Mouse (Mus musculus): Measurements from ENCODE around the gene Vmn1r57. TPM values are rescaled to one million over a fixed set of nuclear protein-coding genes. Genes with fewer than 3 reads are reported as not detected.
"Not testable (repeated sequence)": the region's sequence is repeated elsewhere in the genome, so short reads cannot be mapped to it uniquely, and the experiment has no call there.

Gene Vmn1r57
- polyA plus RNA-seq (2014; fragmentation: Nextera tagmentation; extraction: Ambion mirVana): not detected in 2 replicates

GRCm38 (mm10) chr7:5218193-5218592, at the start of gene Vmn1r57:
Gene Vmn1r57 (plus strand): TSS chr7:5218493.
- not testable (repeated sequence) for H3K4me3 ChIP-seq (replicated peaks; ENCODE audit: low read length); H3K4me1 ChIP-seq (replicated peaks; ENCODE audit: control insufficient read depth, insufficient read depth, low read length); H3K9me3 ChIP-seq (ENCODE audit: control insufficient read depth, low read length); H3K27me3 ChIP-seq (ENCODE audit: control insufficient read depth, insufficient read depth, low read length); ATAC-seq (ENCODE audit: low FRiP score); H3K27ac ChIP-seq; H3K36me3 ChIP-seq (replicated peaks; ENCODE audit: control insufficient read depth, insufficient read depth); H3K4me2 ChIP-seq (replicated peaks); H3K9ac ChIP-seq; DNase-seq (ENCODE audit: low spot score)
- WGBS: 81% methylated on average over 1 of the region's 1 CpGs

- H3K4me1 ChIP-seq (replicated peaks; ENCODE audit: control insufficient read depth, insufficient read depth, low read length); H3K27ac ChIP-seq; DNase-seq (ENCODE audit: low spot score); H3K4me3 ChIP-seq (replicated peaks; ENCODE audit: low read length); ATAC-seq (ENCODE audit: low FRiP score); H3K9me3 ChIP-seq (ENCODE audit: control insufficient read depth, low read length); H3K27me3 ChIP-seq (ENCODE audit: control insufficient read depth, insufficient read depth, low read length); H3K36me3 ChIP-seq (replicated peaks; ENCODE audit: control insufficient read depth, insufficient read depth); H3K4me2 ChIP-seq (replicated peaks); H3K9ac ChIP-seq: not testable (repeated sequence)
Measured at GRCm38 (mm10) chr7:5196647-5197046, 21.6 kb upstream of the Vmn1r57 start, which contains the start of gene Vmn1r56. Gene Vmn1r56 (minus strand): TSS chr7:5196747.

- no peaks in the 10 kb centered on the region for H3K36me3 ChIP-seq (replicated peaks; ENCODE audit: control insufficient read depth, insufficient read depth)
- no peak overlapping the region for H3K27ac ChIP-seq
- DNase-seq (ENCODE audit: low spot score) (no peak), ATAC-seq (ENCODE audit: low FRiP score) (no peak)
- WGBS: 83% methylated on average over 3 of the region's 3 CpGs
- no peak overlapping the region for H3K4me2 ChIP-seq (replicated peaks)
- H3K4me3 ChIP-seq (replicated peaks; ENCODE audit: low read length): no peak overlapping the region
- H3K27me3 ChIP-seq (ENCODE audit: control insufficient read depth, insufficient read depth, low read length): no peaks in the 10 kb centered on the region
- H3K4me1 ChIP-seq (replicated peaks; ENCODE audit: control insufficient read depth, insufficient read depth, low read length): no peaks in the 10 kb centered on the region
- H3K9ac ChIP-seq: no peak overlapping the region
- peaks cover 21% of the 10 kb centered on the region for H3K9me3 ChIP-seq (ENCODE audit: control insufficient read depth, low read length)
Measured at GRCm38 (mm10) chr7:5263051-5263450, 44.8 kb downstream of the Vmn1r57 start.

Other genes starting within 250 kb of the Vmn1r57 start
- gene Sbk3, start 247.3 kb upstream of the Vmn1r57 start, polyA plus RNA-seq (2014; fragmentation: Nextera tagmentation; extraction: Ambion mirVana): 0.39 and 0.67 TPM in 2 replicates
- gene Zfp579, start 222.3 kb upstream of the Vmn1r57 start, polyA plus RNA-seq (2014; fragmentation: Nextera tagmentation; extraction: Ambion mirVana): 51.5 and 55.4 TPM in 2 replicates
- gene Zfp524, start 204.1 kb upstream of the Vmn1r57 start, polyA plus RNA-seq (2014; fragmentation: Nextera tagmentation; extraction: Ambion mirVana): 8.9 and 9.2 TPM in 2 replicates
- 30.0 and 32.6 TPM in 2 replicates for gene Fiz1, start 203.8 kb upstream of the Vmn1r57 start, polyA plus RNA-seq (2014; fragmentation: Nextera tagmentation; extraction: Ambion mirVana)
- not detected in 2 replicates for gene Gm44973, start 203.0 kb upstream of the Vmn1r57 start, polyA plus RNA-seq (2014; fragmentation: Nextera tagmentation; extraction: Ambion mirVana)
- 6.6 and 7.2 TPM in 2 replicates for gene Zfp865, start 198.1 kb upstream of the Vmn1r57 start, polyA plus RNA-seq (2014; fragmentation: Nextera tagmentation; extraction: Ambion mirVana)
- 53.3 and 60.1 TPM in 2 replicates for gene Ccdc106, start 197.9 kb upstream of the Vmn1r57 start, polyA plus RNA-seq (2014; fragmentation: Nextera tagmentation; extraction: Ambion mirVana)
- gene 4632433K11Rik, start 184.4 kb upstream of the Vmn1r57 start, polyA plus RNA-seq (2014; fragmentation: Nextera tagmentation; extraction: Ambion mirVana): not detected in 2 replicates
- gene Zfp784, start 180.0 kb upstream of the Vmn1r57 start, polyA plus RNA-seq (2014; fragmentation: Nextera tagmentation; extraction: Ambion mirVana): 7.0 and 8.9 TPM in 2 replicates
- gene Zfp580, start 167.0 kb upstream of the Vmn1r57 start, polyA plus RNA-seq (2014; fragmentation: Nextera tagmentation; extraction: Ambion mirVana): 105 and 110 TPM in 2 replicates
- gene U2af2, start 156.3 kb upstream of the Vmn1r57 start, polyA plus RNA-seq (2014; fragmentation: Nextera tagmentation; extraction: Ambion mirVana): 96.6 and 103 TPM in 2 replicates
- gene Epn1, start 138.3 kb upstream of the Vmn1r57 start, polyA plus RNA-seq (2014; fragmentation: Nextera tagmentation; extraction: Ambion mirVana): 116 and 124 TPM in 2 replicates
- gene Rfpl4, start 101.5 kb upstream of the Vmn1r57 start, polyA plus RNA-seq (2014; fragmentation: Nextera tagmentation; extraction: Ambion mirVana): not detected in 2 replicates
- gene Rasl2-9, start 92.5 kb upstream of the Vmn1r57 start, polyA plus RNA-seq (2014; fragmentation: Nextera tagmentation; extraction: Ambion mirVana): 0.63 and 0.64 TPM in 2 replicates
- 0.08 TPM in 1 of 2 replicates, not detected in the other for gene Vmn1r55, start 68.8 kb upstream of the Vmn1r57 start, polyA plus RNA-seq (2014; fragmentation: Nextera tagmentation; extraction: Ambion mirVana)
- not detected in 2 replicates for gene Vmn1r56, start 21.7 kb upstream of the Vmn1r57 start, polyA plus RNA-seq (2014; fragmentation: Nextera tagmentation; extraction: Ambion mirVana)
- gene Gm5065, start 132.0 kb downstream of the Vmn1r57 start, polyA plus RNA-seq (2014; fragmentation: Nextera tagmentation; extraction: Ambion mirVana): not detected in 2 replicates
- not detected in 2 replicates for gene Nlrp2, start 132.5 kb downstream of the Vmn1r57 start, polyA plus RNA-seq (2014; fragmentation: Nextera tagmentation; extraction: Ambion mirVana)
- gene Vmn1r58, start 194.9 kb downstream of the Vmn1r57 start, polyA plus RNA-seq (2014; fragmentation: Nextera tagmentation; extraction: Ambion mirVana): not detected in 2 replicates
- not detected in 2 replicates for gene Vmn1r59, start 238.3 kb downstream of the Vmn1r57 start, polyA plus RNA-seq (2014; fragmentation: Nextera tagmentation; extraction: Ambion mirVana)